Mouse (Mus musculus): Measurements from ENCODE around the gene Rpl23a.

GRCm38 (mm10) chr11:78136132-78136531, 47.3 kb downstream of the Rpl23a start:
- TF ChIP-seq EP300 (IDR thresholded peaks at IDR 0.05; ENCODE audit: low read depth) (no peak), CTCF (IDR thresholded peaks at IDR 0.05; ENCODE audit: low read depth) (no peak)
